Mouse (Mus musculus) hematopoietic stem cell, adult 5-6 weeks (primary cell): ENCODE results near the gene Cdkn3. TPM values are rescaled to one million over a fixed set of nuclear protein-coding genes. Genes with fewer than 3 reads are reported as not detected.
"Not testable (repeated sequence)": the region's sequence is repeated elsewhere in the genome, so short reads cannot be mapped to it uniquely, and the experiment has no call there.

Source experiments
- ATAC-seq, 2 experiments: fragments of 125-278 bp in 1 of 2; replicated peaks in 1 of 2; 2 replicates each; pipeline ENCODE4 v1.8.0; 2016 to 2017; ENCODE audit warnings: inconsistent platforms in 2 of 2, mild to moderate bottlenecking in 2 of 2, moderate number of reproducible peaks in 2 of 2, low read depth in 1 of 2, moderate TSS enrichment in 1 of 2; ENCODE audit not compliant: low FRiP score in 2 of 2, poor library complexity in 2 of 2, severe bottlenecking in 2 of 2, insufficient read depth in 1 of 2, low TSS enrichment in 1 of 2
- total RNA-seq: library from RNA; stranded (forward); fragments of 172-1452, 232-1000 nt; gene quantifications from 2 replicates; pipeline ENCODE4 v1.2.3, GENCODE M21; 2017

Gene Cdkn3
- 27.3 and 33.1 TPM in 2 replicates for total RNA-seq

DNA sequence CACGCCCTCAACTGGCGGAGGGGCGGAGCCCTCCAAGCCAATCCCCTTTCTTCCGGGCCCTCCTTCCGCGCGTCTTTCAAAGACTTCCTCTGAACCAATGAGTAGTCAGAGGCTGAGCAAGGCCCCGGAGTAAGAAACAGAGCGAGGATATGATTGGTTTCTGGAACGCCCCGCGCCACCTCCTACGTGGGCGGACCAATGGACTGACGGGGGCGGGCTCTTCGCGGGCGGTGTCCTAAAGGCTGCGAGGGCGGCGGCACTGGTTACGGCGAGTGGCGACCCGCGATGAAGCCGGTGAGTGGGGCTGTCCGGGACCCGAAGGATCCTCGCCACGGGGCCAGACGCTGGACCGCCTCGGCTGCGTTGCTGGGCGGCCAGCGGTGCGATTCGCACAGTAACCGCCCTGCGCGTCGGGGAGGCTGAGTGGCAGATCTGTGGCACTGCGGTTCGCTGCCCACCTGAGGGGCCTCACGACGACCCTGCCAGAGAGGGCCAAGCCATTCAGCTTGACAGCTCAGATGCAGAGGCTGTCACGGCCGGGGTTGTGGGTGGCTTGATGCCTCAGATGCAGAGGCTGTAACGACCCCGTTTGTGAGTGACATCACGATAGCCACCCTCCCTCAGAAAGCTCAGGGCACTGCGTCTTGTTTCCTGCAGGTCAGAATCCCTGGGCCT is at the start of gene Cdkn3:
Gene Cdkn3 (plus strand): TSS at position 187 of the 675 bp plus-strand sequence.
- ATAC-seq = peak; percentile 99

DNA sequence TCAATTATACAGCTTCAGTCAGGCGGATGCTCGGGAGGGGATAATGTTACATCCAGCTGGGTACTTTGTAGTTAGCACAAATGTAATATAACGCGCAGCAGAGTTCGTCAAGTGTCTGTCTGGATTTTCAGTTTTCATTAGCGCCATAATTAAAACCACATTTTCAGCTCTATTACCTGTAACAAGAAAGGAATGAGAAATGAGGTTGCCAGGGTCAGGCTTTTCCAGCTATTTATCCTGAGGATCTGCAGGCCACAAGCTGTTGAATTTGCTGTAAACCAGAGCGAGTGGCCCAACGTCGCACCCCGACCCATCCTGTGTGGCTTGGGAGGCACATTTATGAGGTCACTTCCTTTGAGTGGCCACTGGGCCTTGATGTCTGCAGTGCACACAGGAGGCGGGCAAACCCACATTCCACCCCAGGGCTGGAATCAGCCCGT is 41.8 kb upstream of the Cdkn3 start:
- ATAC-seq = no peak

DNA sequence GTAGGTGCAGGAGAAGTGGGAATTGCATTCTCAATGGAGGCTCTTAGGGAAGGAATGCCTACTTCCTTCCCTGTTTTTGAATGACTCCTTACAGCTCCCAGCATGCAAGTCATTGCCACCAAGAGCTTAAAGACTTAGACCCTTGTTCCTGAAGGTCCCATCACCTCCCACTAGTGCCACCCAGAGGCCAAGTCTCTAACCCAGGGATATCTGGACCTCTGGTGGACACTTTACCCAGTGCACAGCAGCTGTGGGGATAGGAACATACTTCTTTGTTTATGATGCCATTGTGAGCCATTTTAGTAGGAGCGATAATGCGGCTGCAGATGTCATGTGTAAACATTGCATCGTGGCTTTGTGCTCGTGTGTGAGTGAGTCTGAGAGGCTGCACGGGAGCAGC is 38.3 kb upstream of the Cdkn3 start:
- peak; percentile 57 to 59 for ATAC-seq

DNA sequence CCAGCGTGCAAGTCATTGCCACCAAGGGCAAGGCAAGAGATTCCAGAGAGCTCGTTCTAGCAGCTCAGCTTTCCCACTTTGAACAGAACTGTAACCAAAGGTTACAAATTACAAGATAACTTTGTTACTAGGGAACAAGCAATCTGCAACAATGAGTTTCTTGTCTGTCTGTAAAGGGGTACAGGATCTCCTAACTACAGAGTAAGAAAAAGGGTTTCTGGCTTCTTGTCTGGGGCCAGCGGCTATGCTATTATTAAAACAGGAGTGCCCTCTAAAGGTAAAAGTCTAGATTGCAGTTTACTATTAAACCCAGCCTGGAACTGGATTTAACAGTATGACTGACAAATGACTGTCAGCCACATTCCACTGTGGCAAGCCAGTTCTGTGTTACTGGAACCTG is 36.5 kb upstream of the Cdkn3 start:
- peak; percentile 54 to 70 for ATAC-seq

DNA sequence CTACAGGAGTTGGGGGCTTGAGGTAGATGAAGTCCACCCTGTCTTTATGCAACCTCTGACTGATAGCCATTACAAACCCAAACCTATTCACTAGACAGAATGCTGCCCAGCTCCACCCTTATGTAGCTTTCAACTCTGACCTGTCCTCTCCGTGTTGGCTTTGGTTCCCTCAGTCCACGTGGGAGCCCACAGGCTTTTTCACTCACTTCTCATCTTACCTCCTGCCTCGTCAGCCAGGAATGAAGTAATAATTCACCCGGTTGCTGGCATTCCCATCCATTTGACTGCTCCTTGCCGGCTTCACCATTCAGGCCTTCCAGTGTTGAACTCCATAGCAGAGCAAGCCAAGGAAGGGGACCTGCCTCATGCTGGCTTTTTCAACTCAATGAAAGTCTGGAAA is 35.4 kb upstream of the Cdkn3 start:
- ATAC-seq = no peak

DNA sequence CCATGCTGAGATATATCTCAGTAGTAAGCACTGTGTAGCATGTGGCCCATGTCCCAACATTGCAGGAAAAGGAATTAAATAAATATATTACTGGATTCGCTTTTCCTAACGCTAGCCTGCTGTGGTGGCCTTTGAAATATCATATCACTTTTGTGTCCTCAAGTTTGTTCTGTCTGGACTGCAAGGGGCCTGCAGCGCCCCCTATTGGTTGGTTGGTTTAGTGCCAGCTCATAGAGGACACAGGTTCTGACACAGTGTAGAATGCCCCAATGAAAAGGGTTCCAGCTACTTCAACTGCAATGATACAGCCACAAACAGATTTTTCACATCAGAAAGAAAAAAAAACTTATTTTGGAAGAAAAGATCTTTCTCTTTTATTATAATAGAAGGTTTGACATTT is 34.6 kb upstream of the Cdkn3 start:
- no peak for ATAC-seq

DNA sequence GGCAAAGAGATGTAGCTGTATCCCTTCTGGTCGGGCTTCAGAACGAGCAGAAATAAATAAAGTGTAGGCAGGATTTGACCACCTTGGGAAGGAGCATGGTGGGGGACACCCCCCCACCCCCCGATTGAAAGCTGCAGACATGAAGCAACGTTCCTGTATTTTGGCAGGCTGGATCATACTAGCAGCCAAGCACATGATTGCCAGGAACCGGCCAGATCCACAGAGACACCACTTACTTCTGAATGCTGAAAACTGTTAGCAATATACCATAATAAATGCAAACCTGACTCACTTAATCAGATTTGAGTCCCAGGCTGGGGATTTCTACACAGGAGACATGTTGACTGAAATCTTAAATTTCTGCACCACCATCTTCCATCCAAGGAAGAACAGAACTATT is 26.1 kb upstream of the Cdkn3 start:
- ATAC-seq = no peak

DNA sequence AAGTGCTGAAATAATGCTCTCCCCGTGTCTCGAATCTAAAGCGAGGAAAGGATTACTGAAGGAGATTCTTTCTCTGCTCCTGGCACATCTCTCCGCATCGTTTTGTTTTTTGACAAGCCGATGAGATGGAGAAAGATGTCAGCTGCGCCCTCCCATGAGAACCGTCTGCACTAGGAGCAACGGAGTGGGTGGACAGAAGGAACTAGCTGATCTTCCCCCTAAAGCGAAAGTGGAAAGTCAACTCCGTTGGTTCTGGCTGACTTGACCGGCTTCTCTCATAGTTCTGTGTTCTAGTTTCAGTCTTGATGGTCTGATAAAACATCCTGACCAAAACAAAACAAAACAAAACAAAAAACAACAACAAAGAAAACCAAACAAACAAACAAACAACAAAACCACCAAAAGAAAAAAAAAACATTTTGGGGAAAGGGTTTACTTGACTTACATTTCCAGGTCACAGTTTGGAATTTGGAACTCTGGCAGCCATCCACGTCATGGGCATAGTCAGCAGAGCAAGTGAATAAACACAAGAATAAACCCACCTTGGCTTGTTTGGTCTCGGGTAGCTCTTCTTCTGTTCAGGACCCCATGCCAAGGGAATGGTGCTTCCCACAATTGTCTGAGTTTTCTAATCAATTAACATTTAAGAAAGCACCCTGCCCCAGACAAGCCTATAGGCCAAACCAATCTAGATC is 25.4 kb upstream of the Cdkn3 start:
- ATAC-seq = no peak

DNA sequence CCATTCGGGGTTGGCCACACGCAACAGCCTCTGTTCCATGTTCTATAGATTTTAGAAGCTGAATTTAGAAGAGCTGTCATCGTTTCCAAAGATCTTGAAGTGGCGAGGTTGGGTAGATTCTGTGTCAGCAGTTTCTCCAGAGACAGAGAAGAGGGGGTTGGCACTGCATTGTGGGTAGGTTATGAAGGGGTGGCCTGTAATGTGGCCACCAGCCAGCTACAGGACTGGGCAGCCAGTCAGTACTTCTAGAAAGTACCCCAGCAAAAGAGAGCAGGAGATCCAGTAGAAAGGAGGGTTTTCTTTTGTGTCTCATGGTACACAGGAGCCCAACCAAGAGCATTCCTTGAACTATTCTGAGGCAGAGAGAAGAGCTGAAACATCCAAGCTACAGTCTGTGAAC is 24.0 kb upstream of the Cdkn3 start:
- no peak for ATAC-seq

DNA sequence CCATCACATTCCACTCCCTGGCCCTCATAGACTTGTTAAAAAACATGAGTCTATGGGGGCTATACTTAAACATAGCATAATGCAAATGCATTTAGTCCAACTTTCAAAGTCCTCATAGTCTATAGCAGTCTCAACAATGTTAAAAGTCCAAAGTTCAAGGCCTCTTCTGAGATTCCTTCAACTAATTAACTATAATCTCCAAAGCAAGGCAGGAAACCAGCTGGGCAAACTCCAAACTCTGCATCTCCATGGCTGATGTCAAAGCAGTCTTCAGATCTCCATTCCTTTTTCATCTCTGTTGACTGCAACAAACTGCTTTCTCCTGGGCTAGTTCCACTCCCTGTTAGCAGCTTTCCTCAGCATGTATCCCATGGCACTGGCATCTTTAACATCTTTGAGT is 23.0 kb upstream of the Cdkn3 start:
- ATAC-seq = not testable (repeated sequence)

DNA sequence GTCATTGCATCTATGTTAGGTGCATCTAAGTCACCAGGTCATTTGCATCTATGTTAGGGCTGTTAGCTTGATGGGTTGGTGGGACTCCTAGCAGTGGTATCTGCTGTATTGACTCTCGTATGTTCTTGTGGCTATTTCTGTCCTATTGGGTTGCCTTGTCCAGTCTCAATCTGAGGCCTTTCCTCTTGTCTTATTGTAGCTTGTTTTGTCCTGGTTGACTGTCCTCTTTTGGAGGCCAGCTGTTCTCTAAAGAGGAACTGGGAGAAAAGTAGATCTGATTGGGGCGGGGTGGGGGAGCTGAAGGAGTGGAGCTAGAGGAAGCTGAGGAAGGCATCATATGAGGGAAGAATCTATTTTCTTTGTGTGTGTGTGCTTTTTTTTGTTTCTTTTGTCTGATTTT is 17.7 kb upstream of the Cdkn3 start:
- ATAC-seq = 0 out of 4 replicates have a peak, but pooled peaks of 1 of the 2 experiments have one; percentile 22

DNA sequence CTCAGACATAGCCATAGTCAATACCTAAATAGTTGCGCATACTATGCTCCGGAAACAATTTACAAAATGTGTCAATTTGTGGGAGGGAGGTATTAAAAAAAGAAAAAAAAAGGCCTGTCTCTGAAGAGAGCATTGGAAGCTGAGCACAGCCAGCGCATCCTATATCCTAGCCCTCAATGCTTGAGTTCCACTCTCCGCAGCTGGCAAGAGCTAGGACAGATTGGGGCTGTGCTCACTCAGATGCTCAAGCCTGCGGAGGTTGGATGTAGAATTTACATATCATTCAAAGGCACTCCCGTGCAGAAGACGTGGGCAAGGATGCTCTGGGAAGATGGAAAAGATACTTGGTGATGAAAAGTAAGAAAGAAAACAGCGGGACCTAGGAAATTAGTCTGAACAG is 14.9 kb upstream of the Cdkn3 start:
- ATAC-seq = no peak

DNA sequence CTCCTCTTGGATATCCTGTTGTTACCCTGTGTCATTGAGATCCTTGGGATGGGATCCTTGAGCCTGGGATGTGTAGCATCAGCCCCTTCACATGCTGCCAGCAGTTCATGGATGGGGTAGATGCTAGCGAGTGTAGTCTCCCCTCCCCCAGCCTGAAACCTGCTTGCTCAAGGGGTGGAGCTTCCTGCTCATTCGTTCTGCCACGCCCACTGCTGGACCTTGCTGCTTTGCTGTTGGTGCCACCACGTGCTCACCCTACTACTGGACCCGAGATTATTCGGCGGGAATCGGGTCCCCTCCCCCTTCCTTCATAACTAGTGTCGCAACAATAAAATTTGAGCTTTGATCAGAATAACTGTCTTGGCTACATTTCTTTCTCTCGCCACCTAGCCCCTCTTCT is 6.0 kb upstream of the Cdkn3 start:
- not testable (repeated sequence) for ATAC-seq

DNA sequence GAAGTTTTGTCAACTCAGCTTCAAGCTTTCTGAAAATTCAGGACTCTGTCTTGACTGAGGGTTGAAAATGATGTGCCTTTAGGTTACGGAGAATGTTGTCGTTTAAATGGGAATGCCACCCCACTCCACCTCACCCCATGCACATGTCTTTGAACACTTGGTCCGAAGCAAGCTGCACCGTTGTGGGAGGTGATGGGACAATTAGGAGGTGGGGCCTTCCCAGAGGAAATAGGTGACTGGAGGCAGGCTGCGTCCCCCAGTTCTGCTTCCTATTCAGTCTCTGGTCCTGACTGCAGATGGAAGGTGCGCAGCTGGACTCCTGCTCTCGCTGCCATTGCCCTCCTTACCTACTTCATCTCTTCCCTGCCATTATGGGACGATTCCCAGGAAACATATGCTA is 4.5 kb upstream of the Cdkn3 start:
- no peak for ATAC-seq

DNA sequence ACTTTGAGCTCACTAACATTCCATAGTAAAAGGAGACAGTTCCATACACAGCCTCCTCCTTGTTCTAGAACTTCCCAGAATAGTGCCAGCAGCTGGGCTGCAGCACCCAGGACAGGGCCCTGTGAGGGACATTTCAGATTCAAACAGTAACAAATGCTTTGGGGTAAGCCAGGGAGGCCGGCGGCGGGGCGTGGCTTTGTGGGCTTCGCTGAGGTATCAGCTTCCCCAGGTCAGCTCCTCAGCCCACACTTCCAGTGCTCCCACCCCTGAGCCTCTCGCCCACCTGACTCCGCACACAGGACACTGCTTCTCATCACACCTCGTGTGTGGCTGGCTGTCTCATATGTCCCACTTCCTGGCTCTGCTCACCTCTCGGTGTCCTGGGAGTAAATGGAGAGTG is 2.6 kb upstream of the Cdkn3 start:
- no peak for ATAC-seq

DNA sequence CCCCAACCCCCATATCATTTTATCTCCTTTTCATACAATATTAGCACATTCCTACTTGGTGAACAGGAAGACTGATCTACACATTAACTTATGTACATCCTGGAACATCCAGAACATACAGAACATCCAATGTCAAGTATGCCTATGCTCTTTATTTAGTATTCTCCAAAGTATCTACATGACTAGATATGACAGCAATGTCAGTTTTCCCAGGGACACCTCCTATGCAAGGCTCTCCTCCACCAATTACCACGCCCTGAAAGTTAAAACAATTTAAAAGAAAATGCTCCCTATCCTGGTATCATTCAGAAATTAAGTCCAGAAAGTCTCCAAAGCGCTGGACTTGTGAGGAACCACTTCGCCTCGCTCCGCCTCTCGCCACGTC is 379 bp upstream of the Cdkn3 start:
- no peak for ATAC-seq

DNA sequence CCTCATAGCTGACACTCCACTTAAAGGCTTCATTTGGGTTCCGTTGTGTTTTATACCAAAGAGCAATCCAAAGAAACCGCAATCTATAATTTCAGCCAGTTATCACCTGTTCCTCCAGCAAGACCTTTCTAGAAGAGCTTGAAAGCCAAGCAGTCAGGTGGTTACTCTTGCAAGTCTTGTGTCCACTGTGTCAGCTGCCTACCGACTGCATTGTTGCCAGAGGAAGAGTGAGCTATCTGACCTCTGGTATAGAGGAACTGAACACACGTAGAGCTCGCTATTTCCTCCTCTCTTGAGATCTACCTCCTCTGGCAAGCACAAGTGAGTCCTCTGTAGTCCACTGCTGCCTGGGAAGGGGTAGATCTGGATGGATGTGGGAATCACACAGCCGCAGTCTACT is 845 bp downstream of the Cdkn3 start:
- ATAC-seq = no peak

DNA sequence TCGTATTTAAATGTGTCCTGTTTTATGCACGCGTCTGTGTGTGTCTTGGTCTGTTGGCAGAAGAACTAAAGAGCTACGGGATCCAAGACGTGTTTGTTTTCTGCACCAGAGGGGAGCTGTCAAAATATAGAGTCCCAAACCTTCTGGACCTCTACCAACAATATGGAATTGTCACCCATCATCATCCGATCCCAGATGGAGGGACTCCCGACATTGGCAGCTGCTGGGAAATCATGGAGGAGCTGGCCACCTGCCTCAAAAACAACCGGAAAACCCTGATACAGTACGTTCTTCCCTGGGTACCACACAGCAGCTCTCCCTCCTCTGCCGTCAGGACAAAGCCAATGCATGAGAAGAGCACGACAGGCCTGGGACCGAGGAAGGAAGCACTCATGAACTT is 6.8 kb downstream of the Cdkn3 start:
- no peak for ATAC-seq

DNA sequence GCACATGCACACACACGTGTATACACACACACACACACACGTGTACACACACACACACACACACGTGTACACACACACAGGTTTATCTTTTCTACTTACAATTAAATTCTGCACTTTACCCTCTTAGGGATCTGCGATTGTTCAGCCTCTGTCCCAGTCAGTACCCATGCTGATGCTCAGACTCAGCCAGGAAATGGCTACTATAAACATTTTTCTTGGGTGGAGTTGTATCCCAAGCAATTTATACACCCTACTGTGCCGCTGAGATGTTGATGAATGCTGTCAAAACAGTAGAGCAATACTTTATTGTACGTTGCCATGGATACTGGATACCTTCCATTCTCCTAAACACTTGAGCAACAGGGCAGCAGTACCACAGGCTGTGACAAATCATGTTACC is 9.7 kb downstream of the Cdkn3 start:
- no peak for ATAC-seq
